Mouse (Mus musculus) brain, embryonic 14.5 days (tissue): Measurements from ENCODE around the gene 1700113H08Rik.

Experiments used
- CTCF ChIP-seq: fragments of 200-500 bp; IDR thresholded peaks from 2 replicates; pipeline ENCODE4 v1.5.1; 2012; ENCODE audit warnings: inconsistent platforms, mild to moderate bottlenecking, moderate library complexity, borderline replicate concordance; ENCODE audit not compliant: insufficient read depth, insufficient read length; ENCODE audit errors: extremely low read depth
- POLR2A ChIP-seq: fragments of 200-500 bp; IDR thresholded peaks from 2 replicates; pipeline ENCODE4 v1.6.1; 2012; ENCODE audit warnings: mild to moderate bottlenecking, inconsistent platforms, borderline replicate concordance; ENCODE audit not compliant: poor library complexity, insufficient read depth, insufficient read length, severe bottlenecking; ENCODE audit errors: extremely low read depth

- TF ChIP-seq CTCF, result peak; percentile 33; the same call in 1 of the 2 replicates
- no peak for TF ChIP-seq POLR2A
Observed at GRCm38 (mm10) chr10:87020711-87021110, 37.1 kb upstream of the 1700113H08Rik start.
